Mouse (Mus musculus) stomach, postnatal 0 days (tissue): ENCODE measurements at regions not wholly inside any gene's neighbourhood (a gene's known extent, or its start where the extent isn't known, plus 50 kb on each side); places are given as distances from the start of the nearest gene placed in this dataset.

Experiments used
- ATAC-seq: fragments of 200-750 bp; cut with Nextera tagmentation; 2 replicates; pipeline ENCODE4 v1.8.0; 2017; ENCODE audit not compliant: low FRiP score, low TSS enrichment
- DNase-seq: peaks from one replicate; pipeline ENCODE4 v3.0.0-alpha.2; 2016; ENCODE audit warnings: low spot score
- H3K27ac ChIP-seq: fragments of 300-500 bp; sonication (generic); replicated peaks from 2 replicates; pipeline ENCODE4 v1.5.1; 2014; ENCODE audit warnings: mild to moderate bottlenecking, control low read depth
- H3K27me3 ChIP-seq: fragments of 300-500 bp; sonication (generic); 2 replicates; pipeline ENCODE4 v1.6.1; 2014; ENCODE audit warnings: low read length; ENCODE audit not compliant: control insufficient read depth, insufficient read depth
- H3K36me3 ChIP-seq: fragments of 300-500 bp; sonication (generic); 2 replicates; pipeline ENCODE4 v1.6.1; 2014; ENCODE audit warnings: low read length, mixed read lengths; ENCODE audit not compliant: control insufficient read depth, insufficient read depth
- H3K4me1 ChIP-seq: fragments of 300-500 bp; sonication (generic); replicated peaks from 2 replicates; pipeline ENCODE4 v1.6.1; 2014; ENCODE audit warnings: antibody characterized with exemption; ENCODE audit not compliant: control insufficient read depth, insufficient read depth
- H3K4me2 ChIP-seq: fragments of 300-500 bp; sonication (generic); replicated peaks from 2 replicates; pipeline ENCODE4 v1.6.1; 2014; ENCODE audit warnings: low read depth, mild to moderate bottlenecking, control low read depth, moderate library complexity
- H3K4me3 ChIP-seq: fragments of 300-500 bp; sonication (generic); 2 replicates; pipeline ENCODE4 v1.5.1; 2014; ENCODE audit warnings: low read depth, low read length, control low read depth
- H3K9ac ChIP-seq: fragments of 300-500 bp; sonication (generic); 2 replicates; pipeline ENCODE4 v1.6.1; 2014; ENCODE audit warnings: mild to moderate bottlenecking, low read length, control low read depth, mixed read lengths
- H3K9me3 ChIP-seq: fragments of 300-500 bp; sonication (generic); 2 replicates; pipeline ENCODE4 v1.6.1; 2016; ENCODE audit warnings: low read length; ENCODE audit not compliant: control insufficient read depth
- CTCF ChIP-seq: IDR thresholded peaks from 2 replicates; pipeline ENCODE4 v1.5.1; 2016; ENCODE audit warnings: antibody characterized with exemption, low read depth, mild to moderate bottlenecking, moderate library complexity
- EP300 ChIP-seq: optimal IDR thresholded peaks from 2 replicates; pipeline ENCODE3; 2016; ENCODE audit warnings: antibody characterized with exemption
- WGBS: fragments of 180-500 bp; shearing (Covaris S2); extraction: QIAGEN DNeasy Blood & Tissue Kit; methylation state at CpG from one replicate; pipeline ENCODE4 v1.1.7; 2014; 5-methylcytosine and 5-hydroxymethylcytosine counted together

DNA sequence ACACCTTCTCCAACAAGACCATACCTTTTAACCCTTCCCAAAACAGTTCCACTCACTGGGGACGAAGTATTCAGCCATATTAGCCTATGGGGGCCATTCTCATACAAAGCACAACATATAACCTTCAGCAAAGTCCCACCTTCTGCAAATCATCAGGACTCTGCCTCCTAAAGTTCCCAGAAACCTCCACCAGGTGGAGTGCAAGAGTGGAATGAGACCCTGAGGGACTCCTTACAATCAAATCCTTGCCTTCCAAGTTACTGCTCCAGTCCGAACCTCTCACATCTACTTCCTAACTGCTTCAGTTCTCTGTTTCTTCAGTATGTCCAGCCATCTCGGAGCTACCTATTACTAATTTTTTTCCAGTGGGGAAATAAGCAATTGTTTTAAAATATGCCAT lies 235.2 kb upstream of the 4930583I09Rik start:
- no peak overlapping the region for H3K4me3 ChIP-seq
- DNase-seq (peak; percentile 23), ATAC-seq (no peak)
- H3K27ac ChIP-seq = no peak overlapping the region
- H3K4me2 ChIP-seq = no peak overlapping the region
- WGBS = 32% methylated on average over 3 of the region's 3 CpGs
- TF ChIP-seq CTCF = peak; percentile 69
- TF ChIP-seq EP300 = no peak
- no peak overlapping the region for H3K9ac ChIP-seq
- no peaks in the 10 kb centered on the region for H3K36me3 ChIP-seq
- H3K4me1 ChIP-seq = no peaks in the 10 kb centered on the region
- H3K9me3 ChIP-seq = no peaks in the 10 kb centered on the region
- no peaks in the 10 kb centered on the region for H3K27me3 ChIP-seq

DNA sequence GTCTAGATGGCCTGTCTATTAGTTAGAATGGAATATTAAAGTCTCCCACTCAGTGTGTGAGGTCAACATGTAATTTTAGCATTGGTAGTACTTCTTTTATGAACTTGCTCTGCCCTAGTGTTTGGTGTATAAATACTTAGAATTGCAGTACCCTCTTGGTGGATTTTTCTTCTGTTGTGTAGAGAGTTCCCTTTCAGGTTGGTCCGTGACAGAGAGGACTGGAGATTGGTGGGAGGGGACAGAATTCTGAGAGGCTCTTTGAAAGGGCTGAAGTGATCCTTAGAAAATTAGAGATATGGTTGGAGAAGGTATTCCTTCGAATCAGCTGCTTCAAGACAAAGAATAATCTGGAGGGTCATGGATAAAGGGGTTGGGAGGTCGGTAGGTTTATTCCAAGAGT lies 230.3 kb upstream of the 4930583I09Rik start:
- no peak for DNase-seq
- Histone ChIP-seq H3K27me3 (no peaks in the 10 kb centered on the region), H3K4me3 (no peak overlapping the region), H3K9ac (no peak overlapping the region), H3K27ac (no peak overlapping the region), H3K4me2 (no peak overlapping the region), H3K4me1 (no peaks in the 10 kb centered on the region), H3K9me3 (no peaks in the 10 kb centered on the region), H3K36me3 (no peaks in the 10 kb centered on the region)
- no peak for ATAC-seq
- 60% methylated on average over 3 of the region's 3 CpGs for WGBS
- TF ChIP-seq CTCF (no peak), EP300 (no peak)

DNA sequence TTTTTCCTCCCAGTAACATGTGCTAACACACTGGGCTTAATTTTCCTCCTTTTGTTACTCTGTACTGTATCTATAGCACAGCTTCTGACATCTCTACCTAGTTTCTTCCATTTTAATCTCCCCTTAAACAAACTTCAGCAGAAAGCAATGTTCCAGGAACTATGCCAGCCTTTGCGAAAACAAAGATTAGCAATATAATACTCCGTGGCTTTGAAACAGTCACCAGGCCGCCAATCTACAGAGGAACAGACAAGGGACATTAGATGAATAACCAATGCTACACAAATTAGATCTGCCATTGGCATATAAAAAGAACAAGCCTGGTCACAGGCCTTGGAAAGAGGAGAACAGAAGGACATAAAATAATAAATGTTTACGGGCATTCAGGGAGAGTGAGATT lies 220.2 kb upstream of the 4930583I09Rik start:
- TF ChIP-seq CTCF (no peak), EP300 (no peak)
- H3K36me3 ChIP-seq = no peaks in the 10 kb centered on the region
- DNase-seq = peak; percentile 25
- H3K9ac ChIP-seq = no peak overlapping the region
- H3K27ac ChIP-seq = no peak overlapping the region
- no peaks in the 10 kb centered on the region for H3K9me3 ChIP-seq
- H3K27me3 ChIP-seq = no peaks in the 10 kb centered on the region
- H3K4me1 ChIP-seq = no peaks in the 10 kb centered on the region
- H3K4me3 ChIP-seq = no peak overlapping the region
- ATAC-seq = peak; percentile 66
- 27% methylated on average over 4 of the region's 4 CpGs for WGBS
- H3K4me2 ChIP-seq = no peak overlapping the region

DNA sequence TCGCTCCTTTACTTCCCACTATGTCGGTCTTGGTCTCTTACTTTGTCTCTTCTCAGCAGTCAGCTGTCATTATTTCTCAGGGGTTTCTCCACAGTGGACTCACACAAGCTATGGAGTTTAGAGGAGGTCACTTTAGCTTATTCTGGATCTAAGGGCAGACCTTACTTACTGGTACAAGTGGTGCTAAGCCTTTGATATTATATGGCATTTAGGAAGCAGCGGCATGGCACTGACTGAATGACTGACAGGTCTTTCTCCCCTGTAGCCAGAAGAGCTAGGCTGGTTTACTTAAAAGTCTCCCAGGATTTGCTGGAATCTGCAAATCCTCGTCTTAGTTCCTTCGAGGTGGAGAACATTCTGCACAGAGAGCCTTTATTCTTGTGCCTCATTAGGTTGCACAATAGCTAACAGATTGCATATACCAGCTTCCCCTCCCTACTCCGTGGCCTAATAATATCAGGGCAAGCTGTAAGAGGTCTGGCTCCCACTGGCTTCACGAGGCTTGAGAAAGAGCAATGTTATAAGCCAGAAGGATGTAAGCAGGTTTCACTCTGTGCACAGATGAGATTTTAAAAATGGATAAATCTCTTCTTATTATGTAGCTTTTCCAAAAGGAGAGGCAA lies 214.1 kb upstream of the 4930583I09Rik start:
- no peak overlapping the region for H3K4me3 ChIP-seq
- WGBS = 54% methylated on average over 7 of the region's 7 CpGs
- H3K9me3 ChIP-seq = no peaks in the 10 kb centered on the region
- DNase-seq = no peak
- H3K9ac ChIP-seq = no peak overlapping the region
- H3K36me3 ChIP-seq = no peaks in the 10 kb centered on the region
- H3K27me3 ChIP-seq = no peaks in the 10 kb centered on the region
- H3K4me2 ChIP-seq = no peak overlapping the region
- no peak for ATAC-seq
- H3K27ac ChIP-seq = no peak overlapping the region
- TF ChIP-seq EP300 = no peak
- no peaks in the 10 kb centered on the region for H3K4me1 ChIP-seq

DNA sequence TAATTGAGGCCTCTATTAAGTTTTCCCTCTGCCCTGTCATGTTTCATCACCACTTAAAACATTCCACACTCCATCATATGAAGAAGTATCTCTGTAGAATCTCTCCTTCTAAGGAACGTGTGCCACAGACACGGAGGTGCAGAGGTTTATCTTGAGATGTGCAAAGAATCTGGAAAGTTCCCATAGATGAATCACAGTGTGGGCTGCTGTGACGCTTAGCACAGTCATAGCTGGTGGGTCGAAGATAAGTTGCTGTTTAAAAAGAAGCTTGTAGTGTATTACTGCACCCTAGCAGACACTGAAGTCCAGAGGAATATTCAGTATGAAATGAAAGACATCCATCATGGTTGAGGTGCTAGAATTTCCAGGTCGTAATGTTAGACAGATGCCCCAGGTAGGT lies 179.9 kb upstream of the 4930583I09Rik start:
- DNase-seq = no peak
- H3K27ac ChIP-seq = no peak overlapping the region
- no peak for ATAC-seq
- H3K9me3 ChIP-seq = no peaks in the 10 kb centered on the region
- no peak overlapping the region for H3K4me2 ChIP-seq
- no peaks in the 10 kb centered on the region for H3K4me1 ChIP-seq
- TF ChIP-seq CTCF (no peak), EP300 (no peak)
- 79% methylated on average over 5 of the region's 5 CpGs for WGBS
- no peak overlapping the region for H3K4me3 ChIP-seq
- no peak overlapping the region for H3K9ac ChIP-seq
- H3K27me3 ChIP-seq = no peaks in the 10 kb centered on the region
- no peaks in the 10 kb centered on the region for H3K36me3 ChIP-seq

DNA sequence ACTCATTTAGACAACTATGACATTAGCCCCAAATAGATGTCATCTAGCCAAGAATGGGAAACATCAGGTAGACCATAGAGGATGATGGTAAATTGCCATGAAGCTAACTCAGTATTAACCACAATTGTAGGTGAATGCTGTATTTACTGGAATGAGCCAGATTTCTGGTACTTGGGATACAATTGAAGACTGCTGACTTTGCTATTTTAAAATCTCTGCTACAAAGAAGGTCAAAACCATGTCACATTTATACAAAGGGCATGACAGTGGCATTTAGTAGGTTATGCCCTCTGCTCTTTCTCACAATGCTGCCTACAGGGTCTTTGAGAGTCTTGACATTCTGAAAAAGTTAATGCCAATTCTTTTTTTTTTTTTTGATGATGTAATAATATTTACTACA lies 178.8 kb upstream of the 4930583I09Rik start:
- Histone ChIP-seq H3K9me3 (no peaks in the 10 kb centered on the region), H3K4me2 (no peak overlapping the region), H3K36me3 (no peaks in the 10 kb centered on the region), H3K9ac (no peak overlapping the region), H3K4me1 (no peaks in the 10 kb centered on the region), H3K27me3 (no peaks in the 10 kb centered on the region), H3K27ac (no peak overlapping the region), H3K4me3 (no peak overlapping the region)
- TF ChIP-seq CTCF (no peak), EP300 (no peak)
- no peak for ATAC-seq
- no peak for DNase-seq
